Mouse (Mus musculus): ENCODE results near the gene Hist1h2ag.

The Hist1h2ag gene

DNA sequence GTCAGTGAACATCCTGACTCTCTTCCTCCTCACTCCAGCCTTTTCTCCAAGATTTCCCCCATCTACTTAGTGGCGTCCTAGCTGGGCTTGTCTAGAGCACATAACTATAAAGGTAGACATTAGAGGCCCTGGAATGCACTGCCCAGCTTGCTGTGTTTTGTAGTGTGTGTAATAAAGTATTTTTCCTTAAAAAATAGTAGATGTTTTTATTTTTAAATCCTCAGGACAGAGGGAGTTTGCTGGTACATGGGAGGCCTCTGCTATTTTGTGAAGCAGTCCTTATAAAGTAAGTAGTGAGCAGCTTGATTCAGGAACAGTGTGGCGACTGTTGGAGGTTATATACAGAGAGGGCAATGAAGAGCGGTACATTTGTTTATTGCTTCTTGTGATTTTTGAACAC, 34.0 kb downstream of the Hist1h2ag start:
- no peak for DNase-seq (ENCODE audit: low read depth, low spot score)

DNA sequence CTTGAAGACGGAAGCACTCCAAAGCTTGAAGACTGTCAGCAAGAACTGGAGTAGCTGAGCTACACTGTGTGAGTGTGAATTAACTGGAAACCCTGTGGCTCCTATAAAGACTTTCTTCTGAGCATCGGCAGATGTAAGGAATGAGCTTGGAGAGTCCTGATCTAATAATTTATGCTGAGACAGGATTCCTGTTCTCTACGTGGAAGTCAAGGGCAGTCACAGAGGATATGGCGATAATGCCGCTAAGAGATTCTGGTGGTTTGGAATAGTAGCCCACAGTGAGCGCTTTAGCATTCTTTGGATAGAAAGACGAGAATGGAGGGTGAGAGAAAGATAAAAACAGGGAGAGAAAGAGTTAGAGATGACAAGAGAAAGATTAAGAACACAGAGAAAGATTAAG, 34.9 kb downstream of the Hist1h2ag start:
- no peak for DNase-seq (ENCODE audit: low read depth, low spot score)

DNA sequence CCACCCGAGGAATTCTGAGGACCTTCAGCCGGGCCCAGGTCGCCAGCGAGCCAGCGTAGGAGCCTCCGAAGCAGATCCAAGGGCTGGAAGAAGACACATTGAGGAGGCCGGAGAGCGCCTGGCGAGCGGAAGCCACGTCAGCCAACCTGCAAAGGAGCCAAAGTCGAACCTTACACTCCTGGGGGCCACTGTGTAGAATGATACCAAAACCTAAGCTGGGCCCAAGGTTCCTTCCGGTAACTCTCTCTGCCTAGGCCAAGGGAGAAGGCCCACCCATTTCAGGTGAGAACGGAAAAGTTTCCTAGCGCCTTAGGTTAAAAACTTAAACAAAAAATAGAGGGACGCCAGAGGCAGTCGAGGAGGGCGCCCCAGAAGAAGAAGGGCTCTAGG, 35.6 kb downstream of the Hist1h2ag start:
- no peak for DNase-seq (ENCODE audit: low read depth, low spot score)

DNA sequence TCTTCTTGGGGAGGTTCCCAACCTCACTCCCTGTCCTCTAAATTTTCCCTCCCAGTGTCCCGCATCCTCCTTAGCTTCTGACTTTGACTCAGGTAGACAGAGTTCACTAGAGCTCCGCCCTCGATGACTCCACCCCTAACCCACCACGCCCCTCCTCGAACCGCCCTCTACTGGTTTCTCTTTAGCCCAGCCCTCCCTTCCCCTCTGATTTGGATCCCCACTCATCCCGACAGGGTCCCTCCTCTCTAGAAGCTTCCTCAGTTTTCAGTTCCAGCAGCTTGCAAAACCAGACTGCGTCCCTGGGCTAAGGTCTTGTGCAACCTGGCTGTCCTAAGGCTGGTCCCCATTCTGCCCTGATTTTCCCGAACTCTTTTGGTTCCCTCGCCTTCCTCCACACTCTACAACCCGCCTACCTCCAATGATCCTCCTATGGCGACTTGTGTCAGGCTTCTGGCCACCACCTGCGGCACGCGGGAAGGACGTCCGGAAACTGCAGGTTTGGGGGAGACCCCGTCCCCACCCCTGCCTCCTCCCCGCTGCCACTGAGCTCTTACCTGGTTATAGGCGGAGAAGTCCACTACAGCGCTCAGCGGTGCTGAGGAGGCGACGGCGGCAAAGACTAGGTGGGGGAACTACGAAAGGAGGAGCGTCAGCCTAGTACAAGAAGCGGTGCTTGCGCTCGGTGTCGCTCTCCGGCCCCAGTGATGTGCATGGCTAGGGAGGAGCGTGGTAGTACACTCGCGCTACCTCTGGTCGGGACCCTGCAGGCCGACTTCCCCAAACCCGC, 36.2 kb downstream of the Hist1h2ag start:
- DNase-seq (ENCODE audit: low read depth, low spot score), result no peak

DNA sequence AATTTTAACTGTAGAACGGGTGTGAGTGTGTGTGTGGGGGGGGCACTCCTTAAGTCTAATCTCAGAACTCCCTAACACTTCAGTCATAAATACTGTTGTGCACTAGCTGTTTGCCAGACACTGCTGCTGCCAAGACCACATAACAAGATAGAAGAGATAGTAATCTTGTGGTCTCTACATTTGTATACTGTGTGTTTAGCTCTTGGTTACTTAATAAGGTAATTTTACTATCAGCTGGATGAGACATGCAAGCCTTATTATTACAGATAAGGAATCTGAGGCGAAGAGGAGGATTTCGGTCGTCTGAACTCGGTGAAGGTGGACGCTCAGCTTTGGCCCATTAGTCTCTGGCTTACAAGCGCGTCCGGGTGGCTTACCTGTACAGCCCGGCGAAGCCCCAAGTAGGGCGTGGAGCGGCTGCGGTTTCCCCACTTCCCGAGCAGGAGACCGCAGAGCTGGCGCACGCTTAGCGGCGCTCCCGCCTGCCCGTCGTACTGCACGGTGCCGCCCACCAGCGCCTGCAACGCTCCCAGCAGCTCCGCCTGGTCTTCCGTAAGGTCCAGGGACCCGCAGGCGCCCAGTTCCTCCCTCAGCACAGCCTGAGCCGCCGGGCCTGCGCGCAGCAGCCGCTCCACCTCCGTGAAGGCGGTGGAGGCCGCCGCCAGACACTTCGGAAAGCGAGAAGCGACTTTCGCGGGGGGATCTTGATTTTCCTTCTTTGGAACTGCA, 37.0 kb downstream of the Hist1h2ag start:
- DNase-seq (ENCODE audit: low read depth, low spot score), result no peak

DNA sequence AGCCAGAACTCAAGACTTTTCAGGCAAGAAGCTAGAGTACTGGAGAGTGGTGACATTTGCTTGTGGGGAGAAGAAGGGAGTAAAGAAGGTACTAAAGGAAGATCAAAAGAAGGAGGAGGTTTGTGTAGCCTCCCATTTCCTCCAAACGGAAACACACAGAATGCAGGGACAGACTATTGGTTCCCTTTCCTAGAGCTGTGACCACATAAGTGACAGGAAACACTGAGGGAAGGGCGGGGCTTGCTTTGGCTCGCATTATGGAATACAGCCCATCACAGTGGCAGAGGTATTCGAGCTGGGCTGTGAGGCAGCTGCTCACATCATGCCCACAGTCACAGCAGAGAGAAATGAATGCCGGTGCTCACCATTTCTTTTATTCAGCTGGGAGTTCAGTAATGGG, 40.9 kb downstream of the Hist1h2ag start:
- DNase-seq (ENCODE audit: low read depth, low spot score), result no peak

DNA sequence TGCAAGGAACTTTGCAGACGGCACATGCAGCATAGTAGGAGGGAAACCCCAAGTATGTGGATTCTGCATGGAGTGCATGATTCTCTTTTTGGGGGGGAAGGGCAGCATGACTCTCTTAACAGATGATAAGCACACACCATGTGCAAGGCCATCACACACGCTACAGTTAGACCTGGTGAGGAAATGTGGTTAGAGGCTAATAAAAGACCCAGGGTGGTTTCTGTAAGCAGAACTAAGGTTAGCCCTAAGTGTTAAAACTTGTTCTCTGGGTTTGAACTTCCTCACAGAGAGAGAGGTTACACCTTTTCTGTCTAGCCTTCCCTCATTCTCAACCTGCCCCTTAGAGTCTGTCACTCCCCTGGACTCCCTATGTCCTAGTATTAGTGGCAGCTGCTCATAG, 41.4 kb downstream of the Hist1h2ag start:
- DNase-seq (ENCODE audit: low read depth, low spot score), result no peak

DNA sequence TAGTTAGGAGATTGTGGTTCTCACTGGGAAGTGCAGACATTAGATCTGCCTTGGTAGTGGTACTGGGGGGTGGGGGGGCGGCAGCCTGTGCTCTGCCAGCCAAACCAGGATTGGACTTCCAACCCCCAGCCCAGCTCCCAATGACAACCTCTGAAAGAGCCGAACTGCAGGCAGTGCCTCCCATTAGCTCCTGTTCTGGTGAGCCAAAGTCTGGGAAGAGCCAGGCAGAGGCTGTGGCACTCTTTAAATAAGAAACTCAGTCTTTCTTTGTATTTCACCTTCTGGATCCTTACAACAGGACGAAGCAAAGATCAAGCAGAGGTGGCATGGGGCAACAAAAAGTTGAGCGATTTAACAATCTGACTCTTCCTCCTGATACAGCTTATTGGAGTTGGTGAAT, 43.6 kb downstream of the Hist1h2ag start:
- no peak for DNase-seq (ENCODE audit: low read depth, low spot score)

DNA sequence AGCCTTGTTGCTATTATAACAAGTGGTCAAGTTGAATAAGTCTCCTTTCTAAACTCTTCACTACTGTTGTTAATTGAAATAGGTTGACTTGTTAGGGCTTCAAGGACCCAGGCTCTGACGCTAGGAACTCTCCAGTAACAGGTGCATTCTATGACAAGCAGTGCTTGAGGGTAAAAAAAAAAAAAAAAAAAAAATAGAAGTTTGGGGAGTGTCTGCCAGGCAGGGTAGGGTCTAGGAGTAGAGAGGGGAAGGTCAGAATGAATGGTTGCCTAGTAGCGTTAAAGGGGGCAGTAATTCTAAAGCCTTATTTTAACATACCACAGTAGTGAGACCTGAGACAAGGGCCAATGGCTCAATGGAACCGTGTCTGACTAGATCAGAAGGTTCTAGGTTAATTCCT, 44.3 kb downstream of the Hist1h2ag start:
- DNase-seq (ENCODE audit: low read depth, low spot score), result no peak

DNA sequence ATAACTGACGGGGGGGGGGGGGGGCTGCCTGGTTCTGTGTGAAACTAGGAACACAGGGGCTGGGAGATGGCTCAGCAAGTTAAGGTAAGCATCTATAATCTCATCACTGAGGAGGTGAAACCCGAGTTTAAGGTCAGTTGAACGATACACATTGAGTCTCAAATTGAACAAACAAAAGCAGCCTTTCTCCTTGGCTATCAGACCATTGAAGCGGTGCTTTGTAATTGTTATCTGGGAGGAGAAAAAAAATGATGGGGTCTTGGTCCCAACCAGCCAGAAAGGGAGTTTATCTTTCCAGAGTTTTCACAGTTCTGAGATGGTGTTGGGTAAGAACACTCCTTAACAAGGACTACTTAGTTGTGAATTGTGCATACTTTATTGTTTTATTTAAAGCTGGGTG, 44.9 kb downstream of the Hist1h2ag start:
- no peak for DNase-seq (ENCODE audit: low read depth, low spot score)

DNA sequence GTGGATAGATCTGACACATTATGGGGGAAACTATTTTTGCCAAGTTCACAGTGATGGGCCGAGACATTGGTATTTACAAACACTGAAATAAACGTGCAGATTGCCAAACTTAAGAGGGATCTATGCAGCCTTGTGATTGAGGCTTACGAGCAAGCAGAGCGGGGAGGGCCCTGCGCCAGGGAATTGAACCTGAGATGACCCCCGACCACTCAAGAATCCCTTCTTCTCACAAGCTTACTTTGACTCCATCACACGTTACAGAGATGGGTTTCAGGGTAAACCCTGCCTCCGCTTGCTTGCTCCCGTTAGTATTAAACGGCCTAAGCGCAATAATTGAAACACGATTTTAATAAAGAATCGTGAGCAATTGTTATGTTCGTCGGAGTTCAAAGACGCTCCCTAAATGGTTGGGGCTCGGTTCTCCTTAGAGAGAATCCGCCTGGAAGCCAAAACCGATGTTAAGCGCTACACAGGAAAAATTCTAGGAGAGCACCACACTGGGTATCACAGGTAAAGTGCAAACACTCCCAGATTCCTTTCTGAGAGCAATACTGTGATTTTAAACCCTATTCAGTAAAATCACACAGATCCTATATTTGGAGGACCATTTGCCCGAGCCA, 45.4 kb downstream of the Hist1h2ag start:
- DNase-seq (ENCODE audit: low read depth, low spot score), result no peak

DNA sequence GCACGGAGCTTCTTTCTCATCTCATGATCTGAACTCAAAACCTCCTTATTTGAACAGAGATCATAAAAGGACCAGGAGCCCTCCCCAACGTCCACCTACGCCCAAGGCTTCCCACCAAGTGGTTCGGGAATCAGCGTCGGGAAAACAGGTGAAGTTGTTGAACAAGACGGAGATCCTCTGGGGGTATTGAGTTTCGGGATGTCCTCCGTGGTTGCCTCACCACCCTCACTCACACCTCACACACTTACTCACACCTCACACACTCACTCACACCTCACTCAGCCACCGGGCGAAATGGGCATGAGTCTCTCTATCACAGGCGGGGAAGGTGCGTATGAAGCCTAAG, 45.9 kb downstream of the Hist1h2ag start:
- DNase-seq (ENCODE audit: low read depth, low spot score), result no peak

DNA sequence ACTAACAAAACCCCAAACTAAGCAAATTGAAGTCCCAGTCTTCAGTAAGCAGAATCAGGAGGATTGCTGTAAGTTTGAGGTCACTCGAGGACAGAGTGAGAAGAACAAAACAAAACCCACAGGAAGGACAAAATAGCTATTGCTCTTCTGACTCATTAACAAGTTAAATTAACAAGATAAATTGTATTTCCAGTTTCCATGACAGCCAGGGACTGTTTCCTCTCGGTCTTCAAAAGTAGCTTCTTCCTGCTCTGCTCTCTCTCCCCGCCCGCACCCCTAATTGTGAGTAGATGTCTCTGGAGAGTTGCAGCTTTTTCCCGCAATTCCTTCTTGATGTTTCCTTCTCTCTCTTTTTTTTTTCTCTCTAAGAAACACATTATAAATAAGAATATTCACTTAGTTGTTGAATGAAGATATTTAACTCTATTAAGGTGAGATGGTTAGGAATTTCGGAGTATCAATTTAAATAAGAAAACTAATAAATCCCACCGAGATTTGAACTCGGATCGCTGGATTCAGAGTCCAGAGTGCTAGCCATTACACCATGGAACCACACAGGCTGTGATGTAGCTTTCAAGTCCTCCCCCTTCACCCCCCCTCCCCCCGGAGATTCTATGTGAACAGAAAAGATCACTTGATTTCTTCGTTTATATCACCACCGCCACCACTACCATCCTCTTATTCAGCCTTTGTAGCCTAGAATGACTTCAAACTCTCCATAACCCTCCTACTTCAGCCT, 46.5 kb downstream of the Hist1h2ag start:
- DNase-seq (ENCODE audit: low read depth, low spot score), result no peak

DNA sequence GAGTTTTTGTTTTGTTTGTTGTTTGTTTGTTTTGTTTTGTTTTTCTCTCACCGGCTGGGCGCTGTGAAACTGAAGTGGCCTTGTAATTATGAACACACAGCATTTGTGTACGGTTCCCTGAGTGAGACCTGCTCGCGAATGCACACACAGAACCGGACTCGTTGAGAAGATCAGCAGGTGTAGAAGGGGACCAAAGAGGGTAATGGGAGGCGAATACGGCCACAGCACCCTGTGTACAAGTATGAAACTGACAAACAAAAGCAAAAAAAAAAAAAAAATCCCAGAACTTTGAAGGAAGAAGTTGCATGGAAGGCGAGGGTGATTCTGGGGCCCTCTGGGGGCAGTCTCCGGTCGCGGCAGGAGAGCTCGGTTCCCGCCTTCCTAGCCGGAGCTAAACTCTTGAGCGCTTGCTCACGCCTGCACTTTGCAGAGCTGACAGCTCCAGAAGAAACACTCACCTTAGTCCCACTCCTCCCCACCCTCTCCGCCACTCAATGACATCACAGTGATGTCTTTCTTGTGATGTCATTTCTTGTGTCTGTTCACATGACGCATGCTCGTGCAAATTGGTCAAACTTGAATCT, 47.3 kb downstream of the Hist1h2ag start:
- no peak for DNase-seq (ENCODE audit: low read depth, low spot score)

DNA sequence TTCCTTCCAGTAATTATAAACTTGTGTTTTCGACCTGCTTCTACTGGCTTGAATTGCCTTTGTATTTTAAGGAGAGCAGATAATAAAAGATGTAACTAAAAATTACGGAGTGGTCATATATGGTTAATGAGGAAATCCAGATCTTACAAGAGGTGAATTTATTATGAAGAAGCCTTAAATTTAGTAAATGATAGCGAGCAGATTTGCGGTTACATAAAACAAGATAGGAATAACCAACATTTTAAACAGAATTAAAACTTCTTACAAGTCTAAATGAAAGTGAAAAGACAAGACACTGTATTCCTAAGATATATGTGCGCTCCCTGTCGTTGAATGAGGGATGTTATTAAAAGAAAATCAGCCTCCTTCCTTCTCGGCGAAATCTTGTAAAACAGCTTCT, 47.8 kb downstream of the Hist1h2ag start:
- no peak for DNase-seq (ENCODE audit: low read depth, low spot score)

DNA sequence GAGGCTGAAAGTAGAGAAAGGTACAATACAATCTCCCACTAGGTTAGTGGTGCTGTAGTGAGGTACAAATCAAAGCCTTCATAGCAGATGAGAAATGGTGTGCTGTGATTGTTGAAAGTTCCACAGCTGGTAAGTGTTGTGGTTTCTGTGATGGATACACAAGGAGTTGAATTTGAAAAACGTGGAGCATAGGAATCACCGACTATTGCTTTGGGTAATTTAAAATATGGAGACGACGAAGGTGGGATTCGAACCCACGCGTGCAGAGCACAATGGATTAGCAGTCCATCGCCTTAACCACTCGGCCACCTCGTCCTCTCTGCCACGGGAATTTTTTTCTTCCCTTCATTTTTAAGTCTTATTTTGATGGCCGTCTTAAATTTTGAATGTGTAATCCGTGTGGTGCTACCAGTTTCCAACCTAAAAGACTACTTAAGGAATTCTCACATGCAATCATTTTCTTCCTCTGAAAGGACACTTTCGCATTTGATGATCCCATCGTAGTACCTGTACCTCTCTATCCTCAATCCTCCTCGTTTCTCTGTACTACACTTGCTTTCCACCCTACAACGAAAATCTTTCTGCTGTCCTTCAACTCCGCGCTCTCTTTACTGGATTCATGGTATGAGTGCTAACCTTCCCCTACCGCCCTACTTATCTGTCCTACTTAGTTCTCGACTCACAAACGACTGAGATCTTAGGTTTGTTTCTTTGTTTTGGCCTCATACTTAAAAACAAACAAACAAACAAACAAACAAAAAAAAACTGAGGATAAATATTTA, 48.6 kb downstream of the Hist1h2ag start:
- no peak for DNase-seq (ENCODE audit: low read depth, low spot score)

DNA sequence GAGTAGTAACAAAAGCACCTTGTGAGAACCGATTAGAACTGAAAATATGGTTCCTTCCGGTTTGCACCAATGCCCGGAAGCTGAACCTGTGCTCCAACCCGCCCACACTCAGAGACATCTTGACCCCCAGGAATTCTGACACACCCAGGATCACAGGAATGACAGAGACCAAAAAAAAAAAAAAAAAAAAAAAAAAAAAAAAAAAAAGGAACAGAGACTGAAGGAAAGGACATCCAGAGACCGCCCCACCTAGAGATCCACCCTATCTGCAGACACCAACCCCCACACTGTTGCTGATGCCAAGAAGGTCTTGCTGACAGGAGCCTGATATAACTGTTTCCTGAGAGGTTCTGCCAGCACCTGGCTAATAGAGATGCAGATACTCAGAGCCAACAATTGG, 50.2 kb downstream of the Hist1h2ag start:
- no peak for DNase-seq (ENCODE audit: low read depth, low spot score)
